Mouse (Mus musculus): Measurements from ENCODE around the gene Eln.
A peak's percentile ranks its signal among the peaks of the same experiment; 100 is the strongest.

Gene Eln

GRCm38 (mm10) chr5:134745000-134745399, 2.1 kb downstream of the Eln start:
- DNase-seq (ENCODE audit: low read depth, low spot score), result no peak

GRCm38 (mm10) chr5:134743991-134744390, 3.1 kb downstream of the Eln start:
- no peak for DNase-seq (ENCODE audit: low read depth, low spot score)

GRCm38 (mm10) chr5:134742221-134742795, 4.8 kb downstream of the Eln start:
- DNase-seq (ENCODE audit: low read depth, low spot score), result peak; percentile 43

DNA sequence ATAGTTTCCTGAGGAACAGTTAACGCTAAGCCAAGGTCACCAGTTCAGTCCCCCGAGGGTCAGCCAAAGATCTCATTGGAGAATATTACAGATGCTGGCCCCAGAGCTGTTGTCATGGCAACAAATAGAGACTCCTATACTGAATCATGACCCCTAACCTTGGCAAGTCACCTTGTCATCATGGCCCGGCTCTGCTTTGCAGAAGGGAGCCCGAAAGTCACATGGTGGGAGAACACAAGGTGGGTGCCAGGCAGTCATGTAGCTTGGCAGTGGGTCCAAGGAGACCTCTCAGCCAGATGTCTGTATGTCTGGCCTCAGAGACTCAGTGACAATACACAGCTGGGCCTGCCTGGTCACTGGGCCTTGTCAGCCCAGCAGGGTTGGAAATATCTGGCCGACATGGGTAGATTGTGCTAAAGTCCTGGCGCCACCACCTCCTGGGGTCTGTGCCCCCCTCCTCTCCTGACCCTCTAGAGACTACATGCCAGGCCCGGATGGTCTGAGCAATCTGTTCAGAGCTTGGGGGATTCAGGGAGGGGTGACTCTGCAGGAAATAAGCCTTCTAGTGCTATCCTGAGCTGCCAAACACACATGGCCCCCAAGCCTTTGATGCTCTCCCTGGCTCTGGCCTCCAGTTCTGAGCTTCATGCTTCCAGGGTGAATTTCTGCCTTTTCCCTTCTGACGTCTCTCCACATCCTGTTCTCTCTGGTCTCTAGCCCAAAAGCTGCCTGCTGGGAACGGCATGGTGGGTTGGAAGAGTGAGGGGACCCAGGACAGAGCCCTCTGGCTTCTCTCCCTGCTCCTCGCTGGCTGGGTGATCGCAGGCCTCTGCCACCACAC, 6.4 kb downstream of the Eln start:
- DNase-seq (ENCODE audit: low read depth, low spot score), result no peak

DNA sequence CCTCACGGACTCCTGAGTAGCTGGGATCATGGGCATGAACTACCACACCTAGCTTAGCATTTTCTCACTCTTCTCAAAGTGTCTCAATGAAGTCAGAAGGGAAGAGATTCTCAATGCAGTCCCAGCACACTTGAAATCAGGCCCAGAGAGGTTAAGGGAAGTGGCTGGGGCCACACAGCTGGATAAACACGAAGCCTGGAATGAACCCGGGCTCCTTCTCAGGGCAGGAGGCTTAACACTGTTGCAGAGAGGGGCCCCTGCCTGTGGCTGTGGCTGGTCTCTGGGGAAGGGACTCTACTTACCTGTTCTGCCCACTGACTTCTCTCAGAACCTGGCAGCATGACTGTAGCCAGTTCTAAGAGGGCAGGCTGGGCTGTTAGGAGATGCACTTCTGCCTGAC, 7.2 kb downstream of the Eln start:
- no peak for DNase-seq (ENCODE audit: low read depth, low spot score)

DNA sequence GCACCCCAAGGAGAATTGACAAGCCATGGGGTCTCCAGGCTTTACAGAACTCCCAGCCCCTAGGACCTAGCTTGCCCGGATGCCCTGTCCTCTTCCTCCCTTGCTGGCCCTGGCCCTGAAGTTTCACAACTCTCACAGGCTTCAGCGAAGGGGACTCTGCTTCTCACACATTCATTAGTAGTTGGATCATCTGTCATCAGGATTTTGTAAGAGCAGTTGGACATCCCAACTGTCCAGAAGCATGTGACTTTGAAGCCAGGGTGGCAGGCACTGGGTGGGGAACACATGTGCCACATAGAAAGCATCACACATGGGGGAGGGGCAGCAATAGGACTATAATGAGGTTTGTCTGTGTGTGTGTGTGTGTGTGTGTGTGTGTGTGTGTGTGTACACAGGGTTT, 12.2 kb downstream of the Eln start:
- DNase-seq (ENCODE audit: low read depth, low spot score), result no peak

GRCm38 (mm10) chr5:134734072-134734471, 13.1 kb downstream of the Eln start:
- no peak for DNase-seq (ENCODE audit: low read depth, low spot score)

DNA sequence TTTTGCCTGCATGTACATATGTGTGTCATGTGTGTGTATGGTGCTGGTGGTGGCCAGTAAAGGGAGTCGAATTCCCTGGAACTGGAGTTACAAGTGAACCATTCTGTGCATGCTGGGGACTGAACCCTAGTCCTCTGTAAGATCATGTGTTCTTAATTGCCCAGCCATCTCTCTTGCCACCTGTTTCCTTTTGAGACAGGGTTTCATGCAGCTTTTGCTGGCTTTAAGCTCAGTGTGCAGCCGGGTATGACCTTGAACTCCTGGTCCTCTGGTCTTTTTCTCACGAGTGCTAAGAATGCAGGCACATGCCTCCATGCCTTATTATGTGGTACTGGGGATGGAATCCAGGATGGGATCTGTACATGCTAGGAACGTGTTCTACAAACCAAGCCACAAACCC, 13.9 kb downstream of the Eln start:
- no peak for DNase-seq (ENCODE audit: low read depth, low spot score)

DNA sequence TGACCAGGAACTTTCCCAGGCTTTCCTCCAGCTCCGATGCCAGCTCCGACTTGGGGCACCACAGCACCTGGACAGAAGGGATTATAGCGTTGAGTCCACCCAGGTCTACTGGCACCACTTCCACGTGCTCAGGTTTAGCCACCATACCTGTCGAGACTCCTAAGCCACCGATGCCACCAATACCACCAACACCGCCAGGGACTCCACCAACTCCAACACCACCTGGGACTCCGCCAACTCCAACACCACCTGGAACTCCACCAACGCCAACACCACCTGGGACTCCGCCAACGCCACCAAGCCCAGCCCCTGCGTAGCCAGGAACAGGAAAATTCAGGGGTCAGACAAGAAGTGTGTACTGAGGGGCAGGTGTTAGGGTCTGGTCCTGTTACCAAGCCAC, 18.0 kb downstream of the Eln start:
- DNase-seq (ENCODE audit: low read depth, low spot score), result no peak

- DNase-seq (ENCODE audit: low read depth, low spot score), result no peak
Measured at GRCm38 (mm10) chr5:134728535-134728934, 18.6 kb downstream of the Eln start.

DNA sequence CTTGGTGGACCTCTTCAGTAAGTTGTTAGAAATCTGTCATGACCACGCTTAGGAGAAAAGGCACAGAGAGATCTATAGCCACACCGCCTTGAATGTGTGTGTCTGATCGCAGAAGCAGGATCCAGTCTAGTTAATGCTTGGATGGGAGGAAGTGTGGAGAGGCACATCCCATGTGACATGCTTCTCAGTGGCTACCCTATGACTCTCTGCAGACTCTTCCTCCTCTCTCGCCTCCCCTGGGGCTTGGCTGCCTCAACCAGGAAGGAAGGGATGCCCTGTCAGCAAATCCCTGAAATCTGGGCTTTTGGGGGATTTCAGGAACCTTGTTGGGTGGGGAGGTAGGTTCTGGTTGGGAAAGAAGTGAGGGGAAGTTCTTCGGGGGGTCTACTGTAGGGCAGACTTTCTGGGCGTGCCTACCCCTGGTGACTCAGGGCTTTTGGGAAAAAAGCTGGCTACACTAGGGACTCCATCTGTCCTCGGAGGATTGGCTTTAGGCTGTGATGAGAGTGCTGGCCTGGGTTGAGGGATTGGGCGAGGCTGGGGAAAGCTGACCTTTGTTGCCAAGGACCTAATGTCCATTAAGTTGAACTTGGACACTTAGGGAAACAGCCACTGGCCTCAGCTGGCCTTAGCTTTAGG, 20.0 kb downstream of the Eln start:
- no peak for DNase-seq (ENCODE audit: low read depth, low spot score)

DNA sequence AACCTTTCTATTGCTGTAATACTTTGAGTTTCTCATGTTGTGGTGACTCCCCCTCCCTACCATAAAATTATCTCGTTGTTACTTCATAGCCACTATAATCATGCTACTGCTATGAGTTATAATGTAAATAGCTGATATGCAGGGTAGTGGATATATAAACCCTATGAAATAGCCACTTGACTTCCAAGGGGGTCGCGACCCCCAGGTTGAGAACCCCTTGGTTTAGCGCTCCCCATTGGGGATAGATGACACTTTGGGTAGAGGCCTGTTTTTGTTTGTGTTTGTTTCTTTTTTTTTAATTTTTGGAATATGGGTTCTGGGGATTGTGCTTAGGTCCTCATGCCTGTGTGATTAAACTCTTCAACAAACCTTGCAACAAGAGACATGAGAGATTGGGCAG, 21.8 kb downstream of the Eln start:
- DNase-seq (ENCODE audit: low read depth, low spot score), result no peak

- no peak for DNase-seq (ENCODE audit: low read depth, low spot score)
Measured at GRCm38 (mm10) chr5:134720058-134720457, 27.1 kb downstream of the Eln start.

GRCm38 (mm10) chr5:134711076-134711475, 36.0 kb downstream of the Eln start:
- DNase-seq (ENCODE audit: low read depth, low spot score), result no peak

DNA sequence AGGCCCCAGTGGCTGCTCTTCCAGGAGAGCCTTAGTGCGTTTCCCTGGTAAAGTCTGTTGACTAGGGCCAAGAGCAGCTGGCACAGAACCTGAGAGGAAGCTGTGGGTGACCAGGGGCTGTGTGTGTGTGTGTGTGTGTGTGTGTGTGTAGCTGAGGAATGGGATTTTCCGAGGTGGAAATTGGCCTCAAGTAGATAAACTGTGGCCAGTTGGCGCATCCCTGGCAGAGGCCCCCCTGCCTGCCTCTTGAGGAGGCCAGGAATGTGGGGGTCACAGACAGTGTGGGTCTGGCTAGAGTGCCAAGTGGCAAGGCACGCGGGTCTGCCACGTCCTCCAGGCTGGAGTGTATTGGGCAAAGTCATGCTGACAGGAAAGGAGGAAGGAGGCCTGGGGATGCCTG, 37.8 kb downstream of the Eln start:
- no peak for DNase-seq (ENCODE audit: low read depth, low spot score)

GRCm38 (mm10) chr5:134704157-134704556, 43.0 kb downstream of the Eln start:
- DNase-seq (ENCODE audit: low read depth, low spot score), result peak; percentile 82

GRCm38 (mm10) chr5:134695539-134695938, 51.6 kb downstream of the Eln start:
- no peak for DNase-seq (ENCODE audit: low read depth, low spot score)

- DNase-seq (ENCODE audit: low read depth, low spot score), result peak; percentile 92
Measured at GRCm38 (mm10) chr5:134695082-134695481, 52.0 kb downstream of the Eln start.

DNA sequence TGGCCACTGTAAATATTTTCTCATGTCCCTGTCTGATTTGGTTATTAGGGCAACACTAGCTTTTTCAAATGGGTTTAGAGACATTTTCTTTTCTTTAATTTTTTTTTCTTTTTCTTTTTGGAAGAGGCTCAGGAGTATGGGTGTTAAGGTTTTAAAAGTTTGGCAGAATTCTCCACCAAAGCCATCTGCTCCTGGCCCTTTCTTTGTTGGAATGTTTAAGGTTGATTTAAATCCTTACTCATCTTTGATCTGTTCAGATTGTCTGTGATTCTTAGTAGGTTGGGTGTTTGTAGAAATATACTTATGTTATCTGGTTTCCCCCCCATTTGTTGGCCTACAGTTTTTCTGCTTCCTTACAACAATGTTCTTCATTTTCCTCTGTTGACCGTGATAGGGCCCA, 54.4 kb downstream of the Eln start:
- DNase-seq (ENCODE audit: low read depth, low spot score), result no peak

GRCm38 (mm10) chr5:134688718-134689284, 58.3 kb downstream of the Eln start:
- peak; percentile 99 for DNase-seq (ENCODE audit: low read depth, low spot score)

DNA sequence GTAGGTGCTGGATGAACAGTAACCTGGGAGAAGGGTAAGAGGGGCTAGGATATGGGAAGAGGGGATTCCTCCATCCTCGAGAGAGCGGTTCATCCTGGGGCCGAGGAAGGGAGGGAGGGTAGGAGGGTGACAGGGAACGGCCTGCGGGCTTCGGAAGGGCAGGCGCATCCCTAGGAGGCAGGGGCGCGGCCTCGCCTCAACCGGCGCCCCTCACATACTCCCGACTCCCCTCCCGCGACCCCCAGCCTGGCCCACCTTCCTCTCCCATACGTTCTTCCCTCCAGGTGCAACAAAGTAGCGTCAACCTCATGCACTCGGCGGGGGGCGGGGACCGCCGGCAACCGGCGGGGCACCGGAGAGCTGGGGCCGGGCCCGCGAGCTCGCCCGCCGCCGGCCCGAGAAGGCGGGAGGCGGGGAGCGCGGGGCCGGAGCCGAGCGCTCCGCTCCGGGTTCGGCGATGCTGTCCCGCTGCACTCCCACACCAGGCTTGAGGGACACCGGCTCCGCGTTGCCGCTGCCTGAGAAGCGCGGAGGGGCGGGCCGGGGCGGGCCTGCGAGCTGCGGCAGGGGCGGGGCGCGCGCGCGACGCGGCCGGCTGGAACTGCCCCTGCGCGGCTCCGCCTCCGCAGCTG, 58.9 kb downstream of the Eln start, which contains the start of gene Limk1:
TSS of gene Limk1 (minus strand) at position 513 of the 632 bp plus-strand sequence.
- DNase-seq (ENCODE audit: low read depth, low spot score), result peak; percentile 16

DNA sequence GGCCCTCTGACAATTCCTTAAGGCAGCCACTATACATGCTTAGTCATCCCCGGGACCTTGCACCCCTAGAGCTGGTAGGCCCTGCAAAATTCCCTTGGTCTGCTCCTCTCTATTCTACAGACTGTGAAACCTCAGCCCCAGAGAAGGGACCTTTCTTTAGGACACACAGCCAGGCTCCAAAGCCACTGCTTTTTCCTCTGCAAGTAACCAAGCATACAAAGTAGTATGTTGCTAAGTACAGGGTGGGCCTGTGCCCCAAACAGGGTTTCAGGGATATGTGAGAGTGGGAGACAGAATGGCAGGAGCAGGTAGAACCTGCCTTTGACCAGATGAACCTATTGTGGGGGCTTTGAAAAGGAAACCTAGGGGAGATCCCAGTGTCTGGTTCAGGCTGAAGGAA, 59.9 kb downstream of the Eln start:
- DNase-seq (ENCODE audit: low read depth, low spot score), result no peak
